Mouse (Mus musculus) liver, embryonic 12.5 days (tissue): Measurements from ENCODE around the gene Trak1. TPM values are rescaled to one million over a fixed set of nuclear protein-coding genes. Genes with fewer than 3 reads are reported as not detected.

Experiments used
- ATAC-seq: fragments of 200-750 bp; cut with Nextera tagmentation; 2 replicates; pipeline ENCODE4 v1.8.0; 2017; ENCODE audit warnings: moderate number of reproducible peaks, mild to moderate bottlenecking, moderate library complexity
- H3K27ac ChIP-seq: fragments of 300-500 bp; sonication (generic); 2 replicates; pipeline ENCODE4 v1.5.1; 2016; ENCODE audit warnings: mild to moderate bottlenecking
- H3K27me3 ChIP-seq: fragments of 300-500 bp; sonication (generic); replicated peaks from 2 replicates; pipeline ENCODE4 v1.6.1; 2016; ENCODE audit warnings: mild to moderate bottlenecking, moderate library complexity
- H3K36me3 ChIP-seq: fragments of 300-500 bp; sonication (generic); 2 replicates; pipeline ENCODE4 v1.6.1; 2016; ENCODE audit warnings: mild to moderate bottlenecking, moderate library complexity
- H3K4me1 ChIP-seq: fragments of 300-500 bp; sonication (generic); 2 replicates; pipeline ENCODE4 v1.6.1; 2016
- H3K4me2 ChIP-seq: fragments of 300-500 bp; sonication (generic); 2 replicates; pipeline ENCODE4 v1.6.1; 2016; ENCODE audit warnings: mild to moderate bottlenecking, moderate library complexity
- H3K4me3 ChIP-seq: fragments of 300-500 bp; sonication (generic); 2 replicates; pipeline ENCODE4 v1.5.1; 2016; ENCODE audit warnings: mild to moderate bottlenecking, moderate library complexity
- H3K9ac ChIP-seq: fragments of 300-500 bp; sonication (generic); 2 replicates; pipeline ENCODE4 v1.6.1; 2016; ENCODE audit warnings: mild to moderate bottlenecking, moderate library complexity
- H3K9me3 ChIP-seq: fragments of 300-500 bp; sonication (generic); replicated peaks from 2 replicates; pipeline ENCODE4 v1.6.1; 2016; ENCODE audit warnings: mild to moderate bottlenecking, moderate library complexity
- WGBS: fragments of 180-500 bp; shearing (Covaris S2); methylation state at CpG from one replicate; pipeline ENCODE4 v1.1.7; 2016; ENCODE audit not compliant: insufficient replicate concordance; 5-methylcytosine and 5-hydroxymethylcytosine counted together
- polyA plus RNA-seq: library from polyadenylated mRNA; unstranded; fragments of >200 nt; fragmentation: Nextera tagmentation; extraction: Ambion mirVana; gene quantifications from 2 replicates; pipeline ENCODE4 v1.2.1, GENCODE M21; 2016

Trak1 gene
- polyA plus RNA-seq, 1 experiment from 2014 or later = 11.0 TPM

DNA sequence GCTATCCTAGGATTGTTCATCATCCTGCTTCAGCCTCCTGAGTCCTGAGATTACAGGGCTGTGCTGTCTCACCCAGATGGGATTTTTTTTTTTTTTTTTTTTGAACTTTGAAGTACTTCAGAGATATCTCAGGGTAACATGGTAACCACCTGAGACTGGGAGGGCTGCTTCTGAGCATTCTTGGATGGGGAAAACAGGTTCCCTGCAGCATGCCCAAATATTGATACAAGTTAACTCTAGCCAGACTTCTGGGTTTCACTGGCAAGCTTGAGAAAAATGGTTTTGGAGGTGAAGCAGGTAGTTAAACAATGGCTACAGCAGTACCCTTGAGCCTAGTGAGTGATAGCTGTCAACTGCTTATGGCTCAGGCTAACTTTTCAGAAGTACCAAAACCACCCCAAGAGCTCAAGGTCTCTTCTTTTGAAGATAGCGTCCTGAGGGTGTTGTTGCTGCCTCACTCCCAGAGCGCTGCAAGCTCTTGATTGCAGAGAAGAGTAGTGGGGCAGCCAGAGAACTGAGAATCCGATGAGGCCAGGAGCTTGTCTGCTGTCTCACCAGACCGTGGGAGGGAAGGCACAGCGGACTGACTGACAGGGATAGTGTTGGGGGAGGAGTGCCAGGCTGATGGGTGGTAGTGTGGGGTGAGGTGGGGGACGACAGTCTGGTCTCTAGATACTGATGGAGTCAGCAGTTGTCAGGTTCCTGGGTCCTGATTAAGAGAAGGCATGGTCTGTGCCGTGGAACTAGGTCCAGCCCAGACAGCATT is 119.8 kb downstream of the Trak1 start:
- WGBS = 65% methylated on average over 7 of the region's 7 CpGs
- H3K9ac ChIP-seq = no peak overlapping the region
- no peaks in the 10 kb centered on the region for H3K27me3 ChIP-seq
- H3K27ac ChIP-seq = no peak overlapping the region
- no peak for ATAC-seq
- no peak overlapping the region for H3K4me3 ChIP-seq
- H3K9me3 ChIP-seq = no peaks in the 10 kb centered on the region
- H3K36me3 ChIP-seq = 0 out of 2 replicates have a peak, but pooled peaks cover 5% of the 10 kb centered on the region
- H3K4me1 ChIP-seq = peaks cover 14% of the 10 kb centered on the region
- H3K4me2 ChIP-seq = no peak overlapping the region

GRCm38 (mm10) chr9:121419011-121419410 is 121.7 kb downstream of the Trak1 start:
- Histone ChIP-seq H3K9ac (no peak overlapping the region), H3K4me3 (no peak overlapping the region), H3K27me3 (no peaks in the 10 kb centered on the region), H3K4me2 (no peak overlapping the region), H3K4me1 (peaks cover 34% of the 10 kb centered on the region), H3K36me3 (no peaks in the 10 kb centered on the region), H3K27ac (no peak overlapping the region), H3K9me3 (no peaks in the 10 kb centered on the region)
- no peak for ATAC-seq
- 75% methylated on average over 3 of the region's 3 CpGs for WGBS

DNA sequence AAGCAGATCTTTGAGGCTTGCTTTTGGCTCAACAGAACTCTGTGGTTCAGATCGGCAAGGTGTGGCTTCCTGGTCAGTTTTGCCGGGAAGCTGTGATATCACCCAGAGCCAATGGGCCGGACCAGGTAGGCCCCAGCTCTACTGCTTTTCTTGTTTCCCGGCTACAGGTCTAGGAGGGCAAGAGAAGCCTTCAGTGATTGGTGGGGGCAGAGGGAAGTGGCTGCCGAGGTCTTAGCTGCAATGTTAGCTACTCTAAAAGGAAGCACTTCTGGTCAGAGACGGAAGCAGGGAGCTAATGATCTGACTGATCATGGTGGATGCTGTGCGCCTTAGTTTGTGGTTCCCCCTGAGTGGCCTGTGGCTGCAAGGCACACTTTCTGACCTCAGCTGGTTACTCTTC is 122.3 kb downstream of the Trak1 start:
- no peak for ATAC-seq
- Histone ChIP-seq H3K4me1 (peaks cover 39% of the 10 kb centered on the region), H3K27ac (no peak overlapping the region), H3K9ac (no peak overlapping the region), H3K4me2 (no peak overlapping the region), H3K9me3 (no peaks in the 10 kb centered on the region), H3K4me3 (no peak overlapping the region), H3K36me3 (no peaks in the 10 kb centered on the region), H3K27me3 (no peaks in the 10 kb centered on the region)
- 29% methylated on average over 7 of the region's 7 CpGs for WGBS

DNA sequence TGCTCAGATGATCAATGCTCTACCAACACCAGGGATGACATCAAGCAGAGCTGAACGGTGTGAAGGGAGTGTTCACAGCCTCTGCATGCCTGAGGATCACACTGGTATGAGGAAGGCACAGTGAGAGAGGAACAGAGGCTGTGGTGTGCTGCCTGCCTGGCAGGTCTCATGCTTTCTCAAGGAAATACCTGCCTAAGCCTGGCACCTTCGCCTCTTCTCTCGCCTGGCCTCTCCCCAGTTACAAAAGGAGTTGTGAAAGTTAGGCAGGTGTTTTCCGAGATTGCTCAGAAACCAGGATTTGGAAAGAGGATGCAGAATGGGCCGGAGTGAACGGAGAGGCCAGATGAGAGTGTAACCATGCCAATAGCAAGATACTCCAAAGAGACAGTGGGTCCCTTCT is 123.5 kb downstream of the Trak1 start:
- Histone ChIP-seq H3K9ac (no peak overlapping the region), H3K27ac (no peak overlapping the region), H3K27me3 (no peaks in the 10 kb centered on the region), H3K36me3 (no peaks in the 10 kb centered on the region), H3K4me2 (no peak overlapping the region), H3K9me3 (no peaks in the 10 kb centered on the region), H3K4me3 (no peak overlapping the region), H3K4me1 (peaks cover 52% of the 10 kb centered on the region)
- no peak for ATAC-seq
- 82% methylated on average over 6 of the region's 6 CpGs for WGBS

GRCm38 (mm10) chr9:121422402-121422801 is 125.1 kb downstream of the Trak1 start:
- Histone ChIP-seq H3K4me2 (no peak overlapping the region), H3K4me3 (no peak overlapping the region), H3K27me3 (no peaks in the 10 kb centered on the region), H3K9me3 (no peaks in the 10 kb centered on the region), H3K9ac (no peak overlapping the region; the same call in 1 of the 2 replicates), H3K27ac (peak overlapping the region; percentile 46; the same call in 1 of the 2 replicates), H3K36me3 (no peaks in the 10 kb centered on the region), H3K4me1 (peaks cover 62% of the 10 kb centered on the region)
- ATAC-seq = no peak
- WGBS = 79% methylated on average over 5 of the region's 5 CpGs

DNA sequence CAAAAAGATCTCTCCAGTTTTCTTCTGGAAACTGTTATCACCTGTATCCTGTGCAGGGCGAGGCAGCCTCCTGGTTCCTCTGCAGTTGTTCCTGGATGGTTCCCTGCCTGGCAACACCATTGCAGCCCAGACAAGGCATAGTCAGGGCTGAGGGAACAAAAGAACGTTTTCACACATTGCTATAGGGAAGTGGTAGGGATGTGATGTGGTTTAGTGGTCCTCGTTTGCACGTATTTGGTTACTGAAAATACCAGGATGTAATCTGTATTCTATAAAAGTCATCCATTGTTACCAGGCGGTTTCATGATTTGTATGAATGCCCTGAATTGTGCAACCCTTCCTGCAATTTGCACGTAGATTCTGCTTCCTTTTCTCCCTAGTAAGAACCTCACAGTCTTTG is 126.3 kb downstream of the Trak1 start:
- 63% methylated on average over 6 of the region's 6 CpGs for WGBS
- H3K9me3 ChIP-seq = no peaks in the 10 kb centered on the region
- H3K4me1 ChIP-seq = peaks cover 73% of the 10 kb centered on the region
- no peak overlapping the region for H3K4me2 ChIP-seq
- no peak overlapping the region for H3K27ac ChIP-seq
- ATAC-seq = no peak
- H3K4me3 ChIP-seq = no peak overlapping the region
- H3K9ac ChIP-seq = no peak overlapping the region
- no peaks in the 10 kb centered on the region for H3K36me3 ChIP-seq
- H3K27me3 ChIP-seq = no peaks in the 10 kb centered on the region

DNA sequence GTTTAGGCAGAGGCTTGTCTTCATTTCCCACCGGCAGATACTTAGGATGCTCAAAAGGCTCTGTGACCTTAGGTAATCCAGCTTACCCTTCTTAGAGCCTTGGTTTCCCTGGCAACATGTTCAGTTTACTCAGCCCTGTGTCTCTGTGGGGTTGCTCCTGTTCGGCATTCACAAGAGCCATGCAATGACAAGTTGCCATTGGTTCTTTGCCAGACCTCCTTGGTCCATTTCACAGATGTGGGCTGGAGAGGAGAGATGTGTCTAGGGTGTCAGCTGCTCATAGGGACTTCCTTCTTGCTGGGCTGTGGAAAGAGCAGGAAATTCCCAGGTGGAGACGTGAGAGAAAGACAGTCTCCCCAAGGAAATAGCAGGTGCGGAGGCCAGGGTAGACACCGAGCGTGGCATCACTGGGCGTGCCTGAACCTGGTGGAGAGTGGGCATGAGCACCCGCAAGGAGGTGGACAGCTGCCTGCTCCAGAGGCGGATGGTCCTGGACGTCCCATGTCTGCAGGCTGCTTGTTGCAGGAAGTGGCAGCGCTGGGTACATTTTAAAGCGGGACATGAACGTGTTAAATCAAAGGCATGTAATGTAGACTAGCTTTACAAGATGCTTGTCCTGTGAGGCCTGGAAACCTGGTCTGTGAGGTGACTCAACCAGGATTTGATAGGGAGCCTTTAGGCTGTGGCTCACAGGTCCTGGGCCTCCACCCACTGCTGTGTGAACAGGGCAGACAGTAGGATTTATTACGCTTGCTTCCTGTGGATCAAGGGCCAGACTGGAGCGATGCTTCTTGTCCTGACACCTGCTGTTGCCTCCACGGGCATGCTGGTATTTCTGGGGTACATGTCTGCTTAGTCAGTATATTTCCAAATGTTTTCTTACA is 127.2 kb downstream of the Trak1 start:
- Histone ChIP-seq H3K9me3 (no peaks in the 10 kb centered on the region), H3K4me3 (no peak overlapping the region), H3K4me1 (peaks cover 73% of the 10 kb centered on the region), H3K9ac (0 out of 2 replicates have a peak overlapping the region, but pooled peaks have one; percentile 5), H3K4me2 (no peak overlapping the region), H3K36me3 (no peaks in the 10 kb centered on the region), H3K27me3 (no peaks in the 10 kb centered on the region), H3K27ac (peak overlapping the region; percentile 98)
- no peak for ATAC-seq
- 89% methylated on average over 16 of the region's 16 CpGs for WGBS

- Histone ChIP-seq H3K9ac (peak overlapping the region; percentile 65), H3K4me1 (peaks cover 73% of the 10 kb centered on the region), H3K27ac (peak overlapping the region; percentile 98), H3K4me3 (0 out of 2 replicates have a peak overlapping the region, but pooled peaks have one; percentile 10), H3K27me3 (no peaks in the 10 kb centered on the region), H3K36me3 (no peaks in the 10 kb centered on the region), H3K4me2 (peak overlapping the region; percentile 67), H3K9me3 (no peaks in the 10 kb centered on the region)
- ATAC-seq = peak; percentile 99
- 21% methylated on average over 3 of the region's 3 CpGs for WGBS
These were observed 129.1 kb downstream of the Trak1 start for GRCm38 (mm10) chr9:121426451-121426850.

DNA sequence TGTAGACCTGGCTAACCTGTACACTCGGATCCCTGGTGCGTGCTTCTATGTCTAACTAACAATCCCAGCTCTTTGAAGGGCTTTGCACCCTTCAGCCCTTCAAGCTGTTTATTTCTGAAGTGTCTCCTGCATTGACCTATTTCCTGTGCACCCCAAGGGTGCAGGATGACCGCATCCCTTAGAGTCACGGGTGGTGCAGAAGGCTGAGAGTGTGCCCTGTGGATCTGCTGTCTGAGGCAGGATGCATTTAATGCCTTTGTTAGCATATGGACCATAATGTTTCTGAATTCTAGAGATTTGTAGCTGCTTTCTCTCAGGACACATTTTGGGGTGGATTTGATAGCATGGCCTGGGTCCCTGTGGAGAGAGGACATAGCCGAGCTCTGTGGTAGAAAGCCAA is 129.6 kb downstream of the Trak1 start:
- WGBS = 55% methylated on average over 5 of the region's 5 CpGs
- H3K4me1 ChIP-seq = peaks cover 73% of the 10 kb centered on the region
- H3K9ac ChIP-seq = peak overlapping the region; percentile 59
- peak overlapping the region; percentile 67 for H3K4me2 ChIP-seq
- ATAC-seq = peak; percentile 16
- H3K27ac ChIP-seq = peak overlapping the region; percentile 98
- H3K9me3 ChIP-seq = no peaks in the 10 kb centered on the region
- H3K36me3 ChIP-seq = no peaks in the 10 kb centered on the region
- no peaks in the 10 kb centered on the region for H3K27me3 ChIP-seq
- H3K4me3 ChIP-seq = no peak overlapping the region

- Histone ChIP-seq H3K27me3 (no peaks in the 10 kb centered on the region), H3K9ac (no peak overlapping the region), H3K9me3 (no peaks in the 10 kb centered on the region), H3K4me2 (no peak overlapping the region), H3K4me1 (peaks cover 52% of the 10 kb centered on the region), H3K36me3 (no peaks in the 10 kb centered on the region), H3K27ac (no peak overlapping the region), H3K4me3 (no peak overlapping the region)
- 86% methylated on average over 7 of the region's 7 CpGs for WGBS
- ATAC-seq = no peak
These were observed 132.3 kb downstream of the Trak1 start for GRCm38 (mm10) chr9:121429592-121429991.

DNA sequence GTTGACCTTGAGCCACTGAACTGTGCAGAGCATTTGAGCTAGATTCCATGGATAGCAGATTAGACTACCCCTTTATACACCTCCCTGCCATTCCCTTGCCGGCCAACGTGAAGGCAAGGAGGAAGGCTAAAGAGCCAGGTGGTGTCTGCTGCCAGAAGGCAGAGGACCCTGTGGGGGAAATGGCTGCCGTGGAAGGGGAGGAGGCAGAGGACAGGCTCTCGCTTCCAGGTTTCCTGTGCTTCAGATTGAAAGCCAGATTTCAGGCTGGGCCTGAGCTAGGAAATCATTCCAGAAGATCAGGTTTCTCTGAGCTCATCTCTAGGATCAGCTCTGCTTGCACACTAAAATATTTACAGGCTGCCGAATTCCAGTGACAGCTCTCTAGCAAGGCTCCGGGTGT is 133.1 kb downstream of the Trak1 start:
- H3K9ac ChIP-seq = no peak overlapping the region
- H3K36me3 ChIP-seq = no peaks in the 10 kb centered on the region
- 71% methylated on average over 6 of the region's 6 CpGs for WGBS
- no peaks in the 10 kb centered on the region for H3K27me3 ChIP-seq
- no peak overlapping the region for H3K4me2 ChIP-seq
- peaks cover 52% of the 10 kb centered on the region for H3K4me1 ChIP-seq
- H3K9me3 ChIP-seq = no peaks in the 10 kb centered on the region
- H3K4me3 ChIP-seq = no peak overlapping the region
- no peak for ATAC-seq
- 0 out of 2 replicates have a peak overlapping the region, but pooled peaks have one; percentile 15 for H3K27ac ChIP-seq
